Mouse (Mus musculus) heart, adult 2 months (tissue): ENCODE measurements around the gene Lsp1.
A peak's percentile ranks its signal among the peaks of the same experiment; 100 is the strongest.

ENCODE experiments used
- CTCF ChIP-seq: fragments of 200-600 bp; IDR thresholded peaks from 2 replicates; pipeline ENCODE4 v1.8.1; 2022; ENCODE audit warnings: antibody characterized with exemption, mild to moderate bottlenecking, moderate library complexity
- POLR2A ChIP-seq: fragments of 200-500 bp; IDR thresholded peaks from 2 replicates; pipeline ENCODE4 v1.6.1; 2011; ENCODE audit warnings: mild to moderate bottlenecking, low read depth, low read length, control low read depth; ENCODE audit not compliant: insufficient read depth

DNA sequence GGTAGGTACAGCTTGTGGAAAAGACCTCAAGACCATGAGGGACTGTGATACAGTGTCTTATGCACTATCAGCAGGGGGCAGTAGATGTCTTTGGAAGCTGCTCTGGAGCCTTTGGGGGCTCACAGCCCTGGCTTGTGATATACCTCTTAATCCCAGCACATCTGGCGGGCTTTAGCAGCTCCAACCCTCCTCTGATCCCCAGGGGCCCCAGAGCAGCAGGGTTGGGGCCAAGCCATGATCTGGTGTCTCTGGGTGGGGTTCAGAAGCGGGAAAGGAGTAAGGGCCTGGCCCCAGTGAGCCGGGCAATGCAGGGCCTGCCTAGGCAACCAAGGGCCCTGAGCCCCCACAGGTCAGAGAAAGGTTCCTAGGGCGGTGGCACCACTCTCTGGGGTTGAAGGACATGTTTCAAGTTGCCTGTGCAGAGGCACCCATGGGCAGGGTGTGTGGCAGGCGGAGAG lies 19.9 kb upstream of the Lsp1 start:
- TF ChIP-seq CTCF (peak; percentile 84), POLR2A (no peak)
